Mouse (Mus musculus) lung, embryonic 16.5 days (tissue): ENCODE measurements around the gene Tmem132b. TPM values are rescaled to one million over a fixed set of nuclear protein-coding genes. Genes with fewer than 3 reads are reported as not detected.
A peak's percentile ranks its signal among the peaks of the same experiment; 100 is the strongest.

ENCODE experiments used
- ATAC-seq: fragments of 200-750 bp; cut with Nextera tagmentation; 2 replicates; pipeline ENCODE4 v1.8.0; 2017; ENCODE audit warnings: low read depth, mild to moderate bottlenecking, moderate library complexity
- H3K27ac ChIP-seq: fragments of 300-500 bp; sonication (generic); 2 replicates; pipeline ENCODE4 v1.5.1; 2014; ENCODE audit warnings: mild to moderate bottlenecking, control low read depth, low read length
- H3K27me3 ChIP-seq: fragments of 300-500 bp; sonication (generic); 2 replicates; pipeline ENCODE4 v1.6.1; 2014; ENCODE audit warnings: low read depth, low read length, mixed read lengths; ENCODE audit not compliant: control insufficient read depth, insufficient read depth
- H3K36me3 ChIP-seq: fragments of 300-500 bp; sonication (generic); 2 replicates; pipeline ENCODE4 v1.6.1; 2014; ENCODE audit warnings: low read length; ENCODE audit not compliant: control insufficient read depth, insufficient read depth
- H3K4me1 ChIP-seq: fragments of 300-500 bp; sonication (generic); replicated peaks from 2 replicates; pipeline ENCODE4 v1.6.1; 2014; ENCODE audit warnings: low read length, mixed read lengths; ENCODE audit not compliant: control insufficient read depth, insufficient read depth
- H3K4me2 ChIP-seq: fragments of 300-500 bp; sonication (generic); 2 replicates; pipeline ENCODE4 v1.6.1; 2014; ENCODE audit warnings: low read depth, low read length, control low read depth
- H3K4me3 ChIP-seq: fragments of 300-500 bp; sonication (generic); 2 replicates; pipeline ENCODE4 v1.5.1; 2014; ENCODE audit warnings: mild to moderate bottlenecking, low read length, control low read depth
- H3K9ac ChIP-seq: fragments of 300-500 bp; sonication (generic); 2 replicates; pipeline ENCODE4 v1.6.1; 2014; ENCODE audit warnings: low read length, control low read depth
- H3K9me3 ChIP-seq: fragments of 300-500 bp; sonication (generic); 2 replicates; pipeline ENCODE4 v1.6.1; 2016; ENCODE audit warnings: low read length; ENCODE audit not compliant: control insufficient read depth
- WGBS: fragments of 180-500 bp; shearing (Covaris S2); extraction: QIAGEN DNeasy Blood & Tissue Kit; methylation state at CpG from one replicate; pipeline ENCODE4 v1.1.7; 2014; 5-methylcytosine and 5-hydroxymethylcytosine counted together
- polyA plus RNA-seq: library from polyadenylated mRNA; unstranded; fragments of >200 nt; fragmentation: Nextera tagmentation; extraction: Ambion mirVana; gene quantifications from 2 replicates; pipeline ENCODE4 v1.2.1, GENCODE M21; 2015

Tmem132b gene
- polyA plus RNA-seq, 1 experiment from 2014 or later = not detected

DNA sequence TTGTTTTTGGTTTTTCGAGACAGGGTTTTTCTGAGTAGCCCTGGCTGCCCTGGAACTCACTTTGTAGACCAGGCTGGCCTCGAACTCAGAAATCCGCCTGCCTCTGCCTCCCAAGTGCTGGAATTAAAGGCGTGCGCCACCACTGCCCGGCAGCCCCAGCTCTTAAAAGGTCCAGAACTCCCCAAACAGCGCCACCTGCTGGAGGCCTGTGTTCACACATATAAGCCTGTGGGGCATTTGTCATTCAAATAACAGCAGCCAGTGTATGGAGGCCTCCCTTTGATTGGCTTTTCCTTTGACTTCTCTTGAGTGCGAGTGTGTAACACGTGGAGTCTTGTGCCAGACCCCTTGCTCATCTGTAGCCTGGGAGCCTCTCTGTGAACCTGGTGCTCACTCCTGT lies 24.0 kb upstream of the Tmem132b start:
- no peak for ATAC-seq
- WGBS = 92% methylated on average over 9 of the region's 9 CpGs
- no peak overlapping the region for H3K4me3 ChIP-seq
- H3K27me3 ChIP-seq = no peaks in the 10 kb centered on the region
- peaks cover 21% of the 10 kb centered on the region for H3K36me3 ChIP-seq
- no peak overlapping the region for H3K4me2 ChIP-seq
- H3K9ac ChIP-seq = no peak overlapping the region
- no peak overlapping the region for H3K27ac ChIP-seq
- no peaks in the 10 kb centered on the region for H3K9me3 ChIP-seq
- H3K4me1 ChIP-seq = no peaks in the 10 kb centered on the region

DNA sequence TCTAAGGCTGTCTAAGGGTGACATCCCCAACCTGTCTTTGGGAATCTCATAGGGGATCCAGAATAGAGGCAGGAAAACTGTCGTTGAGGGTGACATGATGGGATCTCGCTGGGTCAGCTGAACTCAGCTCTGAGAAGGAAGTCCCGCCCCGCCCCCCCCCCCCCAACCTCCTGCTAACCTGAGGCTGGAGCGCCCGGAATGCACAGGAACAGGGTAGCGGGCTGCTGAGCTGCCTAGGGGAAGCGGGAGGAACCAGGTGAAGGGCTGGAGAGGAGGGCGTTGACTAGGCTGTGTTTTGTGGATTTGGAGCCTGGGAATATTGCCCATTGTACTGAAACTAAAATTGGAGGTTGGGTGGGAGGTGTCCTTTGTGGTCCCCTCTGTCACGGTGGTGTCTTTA lies 23.6 kb upstream of the Tmem132b start:
- H3K4me1 ChIP-seq = no peaks in the 10 kb centered on the region
- no peak for ATAC-seq

DNA sequence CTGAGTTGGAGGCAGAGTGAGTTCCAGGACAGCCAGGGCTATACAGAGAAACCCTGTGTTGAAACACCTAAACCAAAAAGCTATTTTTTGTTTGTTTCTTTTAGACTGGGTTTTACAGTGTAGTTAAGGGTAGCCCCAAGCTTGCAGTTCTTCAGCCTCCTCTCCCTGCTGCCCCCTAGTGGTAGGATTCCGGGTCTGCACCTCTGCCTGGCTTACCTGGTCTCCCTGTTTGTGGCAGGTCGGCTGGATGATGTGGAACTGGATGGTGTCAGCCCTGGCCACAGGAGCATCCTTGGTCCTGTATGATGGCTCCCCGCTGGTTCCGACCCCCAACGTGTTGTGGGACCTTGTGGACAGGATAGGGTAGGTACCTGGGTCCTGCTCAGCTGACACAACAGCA lies 22.0 kb upstream of the Tmem132b start:
- H3K4me3 ChIP-seq = no peak overlapping the region
- no peak overlapping the region for H3K9ac ChIP-seq
- no peaks in the 10 kb centered on the region for H3K4me1 ChIP-seq
- no peak overlapping the region for H3K4me2 ChIP-seq
- H3K36me3 ChIP-seq = peaks cover 18% of the 10 kb centered on the region
- ATAC-seq = no peak
- H3K9me3 ChIP-seq = no peaks in the 10 kb centered on the region
- no peak overlapping the region for H3K27ac ChIP-seq
- 50% methylated on average over 5 of the region's 5 CpGs for WGBS
- no peaks in the 10 kb centered on the region for H3K27me3 ChIP-seq

More for the DNA sequence above, 23.6 kb upstream of the Tmem132b start:
- H3K9ac ChIP-seq = no peak overlapping the region
- H3K4me3 ChIP-seq = no peak overlapping the region
- H3K27ac ChIP-seq = no peak overlapping the region
- H3K9me3 ChIP-seq = no peaks in the 10 kb centered on the region
- H3K27me3 ChIP-seq = no peaks in the 10 kb centered on the region
- H3K4me2 ChIP-seq = no peak overlapping the region
- peaks cover 21% of the 10 kb centered on the region for H3K36me3 ChIP-seq
- 86% methylated on average over 10 of the region's 10 CpGs for WGBS

DNA sequence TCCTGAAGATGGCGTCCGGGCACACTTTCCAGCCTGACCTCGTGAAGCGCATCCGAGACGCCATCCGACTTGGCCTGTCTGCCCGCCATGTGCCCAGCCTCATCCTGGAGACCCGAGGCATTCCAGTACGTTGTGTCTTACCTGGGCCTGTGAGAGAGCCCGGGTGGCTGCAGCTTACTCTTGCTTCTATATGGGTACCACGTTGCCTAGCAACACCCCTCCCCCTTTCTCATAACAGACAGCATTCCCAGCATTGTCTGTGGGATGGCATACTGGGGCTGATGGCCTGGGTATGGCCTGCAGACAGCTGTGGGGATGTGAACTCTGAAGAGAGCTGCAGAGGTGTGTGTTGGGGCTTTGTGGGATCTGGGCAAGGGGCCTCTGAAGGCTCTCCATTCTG lies 16.6 kb upstream of the Tmem132b start:
- H3K36me3 ChIP-seq = peaks cover 21% of the 10 kb centered on the region
- no peak overlapping the region for H3K9ac ChIP-seq
- H3K27me3 ChIP-seq = no peaks in the 10 kb centered on the region
- H3K4me3 ChIP-seq = no peak overlapping the region
- H3K4me1 ChIP-seq = no peaks in the 10 kb centered on the region
- ATAC-seq = no peak
- H3K4me2 ChIP-seq = no peak overlapping the region
- 80% methylated on average over 12 of the region's 12 CpGs for WGBS
- no peak overlapping the region for H3K27ac ChIP-seq
- H3K9me3 ChIP-seq = no peaks in the 10 kb centered on the region

GRCm38 (mm10) chr5:125518640-125519039 lies 12.9 kb upstream of the Tmem132b start:
- Histone ChIP-seq H3K9me3 (no peaks in the 10 kb centered on the region), H3K4me3 (no peak overlapping the region), H3K36me3 (peaks cover 11% of the 10 kb centered on the region), H3K4me1 (no peaks in the 10 kb centered on the region), H3K27ac (no peak overlapping the region), H3K9ac (no peak overlapping the region), H3K4me2 (no peak overlapping the region), H3K27me3 (no peaks in the 10 kb centered on the region)
- no peak for ATAC-seq
- WGBS = 63% methylated on average over 5 of the region's 5 CpGs

DNA sequence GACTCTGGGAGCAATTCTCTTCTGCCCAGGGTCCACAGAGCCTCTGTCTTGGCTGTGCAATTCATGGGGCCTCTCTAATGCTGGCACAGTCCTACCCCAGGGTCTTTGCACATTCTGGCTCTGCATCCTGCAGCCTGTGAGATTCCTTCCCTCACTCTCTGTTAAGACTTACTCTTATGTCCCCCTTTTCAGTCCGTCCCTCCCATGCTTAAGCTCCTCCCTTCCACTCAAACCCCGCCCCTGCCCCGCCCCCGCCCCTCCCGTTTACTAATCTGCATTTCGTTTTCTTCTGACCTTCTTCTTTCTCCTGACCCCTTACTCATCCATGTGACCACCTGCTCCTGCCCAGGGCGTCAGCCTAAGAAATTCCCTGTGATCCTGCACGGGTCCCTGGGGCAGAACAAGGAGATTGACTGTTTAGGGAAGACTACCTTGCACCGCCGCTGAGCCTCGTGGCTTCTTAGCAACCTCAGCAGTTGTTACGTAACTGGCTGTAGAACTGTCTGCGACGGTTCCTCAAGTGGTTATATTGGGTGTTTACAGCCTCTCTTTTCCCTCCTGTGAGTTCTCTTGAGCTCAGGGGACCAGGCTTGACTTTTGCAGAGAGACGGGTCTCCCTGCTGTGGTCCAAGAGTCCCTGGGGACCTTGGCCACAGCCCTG lies 10.5 kb upstream of the Tmem132b start:
- peaks cover 4% of the 10 kb centered on the region; the same call in 1 of the 2 replicates for H3K36me3 ChIP-seq
- peak overlapping the region; percentile 25 for H3K4me2 ChIP-seq
- no peak overlapping the region for H3K4me3 ChIP-seq
- H3K27me3 ChIP-seq = no peaks in the 10 kb centered on the region
- H3K9ac ChIP-seq = 0 out of 2 replicates have a peak overlapping the region, but pooled peaks have one; percentile 2
- no peaks in the 10 kb centered on the region for H3K4me1 ChIP-seq
- no peak overlapping the region for H3K27ac ChIP-seq
- H3K9me3 ChIP-seq = no peaks in the 10 kb centered on the region; the same call in 1 of the 2 replicates
- 15% methylated on average over 15 of the region's 15 CpGs for WGBS
- ATAC-seq = no peak

DNA sequence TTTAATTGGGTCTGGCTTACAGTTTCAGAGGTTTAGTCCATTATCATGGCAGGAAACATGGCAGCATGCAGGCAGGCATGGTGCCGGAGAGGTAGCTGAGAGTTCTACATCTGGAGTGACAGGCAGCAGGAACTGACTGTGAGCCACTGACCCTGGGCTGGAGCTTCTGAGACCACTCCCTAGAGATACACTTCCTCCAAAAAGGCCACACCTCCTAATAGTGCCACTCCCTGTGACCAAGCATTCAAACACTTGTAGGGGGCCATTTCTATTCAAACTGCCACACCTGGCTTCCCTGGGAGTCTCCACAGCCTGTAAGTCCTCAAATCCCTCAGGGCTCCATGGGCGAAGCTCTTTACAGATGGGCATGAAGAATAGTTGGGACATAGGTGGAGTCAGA lies 8.2 kb upstream of the Tmem132b start:
- peaks cover 4% of the 10 kb centered on the region for H3K9me3 ChIP-seq
- 73% methylated on average over 2 of the region's 2 CpGs for WGBS
- no peak overlapping the region for H3K4me2 ChIP-seq
- peaks cover 3% of the 10 kb centered on the region for H3K27me3 ChIP-seq
- H3K4me1 ChIP-seq = no peaks in the 10 kb centered on the region
- no peak overlapping the region for H3K4me3 ChIP-seq
- H3K27ac ChIP-seq = no peak overlapping the region
- ATAC-seq = no peak
- H3K9ac ChIP-seq = no peak overlapping the region
- H3K36me3 ChIP-seq = no peaks in the 10 kb centered on the region

DNA sequence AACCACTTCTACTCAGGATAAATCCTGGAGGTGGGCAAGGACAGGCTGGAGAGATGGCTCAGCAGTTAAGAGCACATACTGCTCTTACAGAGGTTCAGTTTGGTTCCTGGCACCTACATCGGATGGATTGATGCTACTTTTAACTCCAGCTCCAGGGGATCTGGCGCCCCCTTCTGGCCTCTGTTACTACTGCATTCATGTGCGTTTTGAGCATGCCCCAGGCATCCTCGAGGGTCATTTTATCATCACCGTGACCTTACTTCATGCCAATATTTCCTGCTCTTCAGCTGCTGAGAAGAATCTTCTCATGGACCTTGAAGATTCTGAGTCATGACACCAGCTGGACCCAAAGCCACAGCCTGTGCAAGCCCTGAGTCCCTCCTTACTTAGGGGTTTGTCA lies 6.1 kb upstream of the Tmem132b start:
- no peaks in the 10 kb centered on the region for H3K4me1 ChIP-seq
- WGBS = 51% methylated on average over 5 of the region's 5 CpGs
- no peak overlapping the region for H3K9ac ChIP-seq
- H3K36me3 ChIP-seq = no peaks in the 10 kb centered on the region
- H3K4me3 ChIP-seq = no peak overlapping the region
- H3K4me2 ChIP-seq = no peak overlapping the region
- H3K27me3 ChIP-seq = peaks cover 15% of the 10 kb centered on the region
- no peak for ATAC-seq
- H3K27ac ChIP-seq = no peak overlapping the region
- H3K9me3 ChIP-seq = peaks cover 4% of the 10 kb centered on the region

DNA sequence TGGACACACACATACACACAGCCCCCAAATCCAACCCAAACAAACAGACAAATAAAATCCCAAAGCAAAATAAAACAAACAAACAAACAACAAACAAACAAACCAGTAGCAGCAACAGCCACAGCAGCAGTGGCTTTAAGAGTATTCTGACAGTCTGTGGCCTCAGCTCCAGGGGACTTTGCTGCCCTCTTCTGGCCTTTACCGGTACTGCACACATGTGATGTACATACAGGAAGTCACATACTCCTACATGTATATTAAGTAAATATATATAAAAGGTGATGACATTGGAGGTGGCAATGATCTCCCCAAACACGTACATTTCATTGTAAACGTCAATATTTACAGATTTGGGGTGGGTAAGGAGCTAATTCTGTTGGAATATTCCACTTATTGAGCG lies 5.1 kb upstream of the Tmem132b start:
- 71% methylated on average over 4 of the region's 4 CpGs for WGBS
- peaks cover 4% of the 10 kb centered on the region for H3K9me3 ChIP-seq
- no peaks in the 10 kb centered on the region for H3K4me1 ChIP-seq
- no peak overlapping the region for H3K9ac ChIP-seq
- H3K4me3 ChIP-seq = no peak overlapping the region
- no peak overlapping the region for H3K27ac ChIP-seq
- peaks cover 23% of the 10 kb centered on the region for H3K27me3 ChIP-seq
- H3K4me2 ChIP-seq = no peak overlapping the region
- H3K36me3 ChIP-seq = no peaks in the 10 kb centered on the region
- no peak for ATAC-seq

GRCm38 (mm10) chr5:125529109-125529508 lies 2.5 kb upstream of the Tmem132b start:
- H3K4me1 ChIP-seq = peaks cover 8% of the 10 kb centered on the region; the same call in 1 of the 2 replicates
- no peaks in the 10 kb centered on the region for H3K36me3 ChIP-seq
- no peak overlapping the region for H3K9ac ChIP-seq
- no peak for ATAC-seq
- H3K4me2 ChIP-seq = no peak overlapping the region
- H3K27ac ChIP-seq = no peak overlapping the region
- WGBS = 3% methylated on average over 5 of the region's 5 CpGs
- no peak overlapping the region for H3K4me3 ChIP-seq
- peaks cover 49% of the 10 kb centered on the region for H3K27me3 ChIP-seq
- H3K9me3 ChIP-seq = peaks cover 4% of the 10 kb centered on the region
